8 mouse cellular contexts compared by ENCODE assay signal in the genomic region with DNA sequence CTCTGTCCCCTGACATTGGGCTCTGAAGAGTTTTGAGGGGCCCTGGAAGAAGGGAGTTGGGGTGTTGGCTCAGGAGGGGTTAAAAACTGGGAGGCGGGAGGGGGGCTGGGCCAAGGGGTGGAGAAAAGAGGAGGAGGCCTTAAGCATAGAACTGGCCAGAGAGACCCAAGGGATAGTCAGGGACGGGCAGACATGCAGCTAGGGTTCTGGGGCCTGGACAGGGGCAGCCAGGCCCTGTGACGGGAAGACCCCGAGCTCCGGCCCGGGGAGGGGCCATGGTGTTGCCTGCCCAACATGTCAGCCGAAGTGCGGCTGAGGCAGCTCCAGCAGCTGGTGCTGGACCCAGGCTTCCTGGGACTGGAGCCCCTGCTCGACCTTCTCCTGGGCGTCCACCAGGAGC. TPM values are rescaled to one million over a fixed set of nuclear protein-coding genes. Genes with fewer than 3 reads are reported as not detected.
DNase-seq lines count a peak whose midpoint lies in the region; ATAC-seq and TF ChIP-seq lines count a peak whose summit lies in the region.

A gene (plus strand): TSS at position 149 of the 400 bp plus-strand sequence.

- no peaks in the 10 kb centered on the region for H3K36me3 ChIP-seq in liver, adult 2 months (ENCODE audit: control insufficient read depth, insufficient read depth, low read length)
- peaks cover 63% of the 10 kb centered on the region for H3K36me3 ChIP-seq in heart, embryonic 13.5 days
- peaks cover 55% of the 10 kb centered on the region for H3K36me3 ChIP-seq in midbrain, postnatal 0 days (ENCODE audit: insufficient read depth, low read length)

- no peaks in the 10 kb centered on the region for H3K27me3 ChIP-seq in liver, adult 2 months (ENCODE audit: control insufficient read depth, insufficient read depth, low read length)
- no peaks in the 10 kb centered on the region for H3K27me3 ChIP-seq in heart, embryonic 13.5 days (replicated peaks)
- H3K27me3 ChIP-seq in midbrain, postnatal 0 days (ENCODE audit: insufficient read depth, low read length): no peaks in the 10 kb centered on the region

- WGBS in liver, adult 2 months: 40% methylated on average over 10 of the region's 10 CpGs
- WGBS in heart, embryonic 13.5 days: 29% methylated on average over 10 of the region's 10 CpGs
- 46% methylated on average over 10 of the region's 10 CpGs for WGBS in midbrain, postnatal 0 days

- H3K9me3 ChIP-seq in heart, embryonic 13.5 days: no peaks in the 10 kb centered on the region
- no peaks in the 10 kb centered on the region for H3K9me3 ChIP-seq in midbrain, postnatal 0 days (ENCODE audit: low read length)

- peak within 1 kb of the TSS; percentile 70 for H3K27ac ChIP-seq in liver, adult 2 months (replicated peaks; ENCODE audit: insufficient read depth, low read depth, low read length)
- H3K27ac ChIP-seq in heart, embryonic 13.5 days (replicated peaks): peak within 1 kb of the TSS; percentile 84
- H3K27ac ChIP-seq in midbrain, postnatal 0 days (ENCODE audit: low read depth, low read length): no peak within 1 kb of the TSS

- H3K4me3 ChIP-seq in liver, adult 2 months (ENCODE audit: insufficient read depth, low read depth, low read length): peak within 1 kb of the TSS; percentile 62
- peak within 1 kb of the TSS; percentile 46 for H3K4me3 ChIP-seq in heart, embryonic 13.5 days
- no peak within 1 kb of the TSS for H3K4me3 ChIP-seq in midbrain, postnatal 0 days (ENCODE audit: low read depth, low read length)

- H3K9ac ChIP-seq in liver, adult 2 months (ENCODE audit: low read depth, low read length): peak within 1 kb of the TSS; percentile 74
- H3K9ac ChIP-seq in heart, embryonic 13.5 days: peak within 1 kb of the TSS; percentile 80
- H3K9ac ChIP-seq in midbrain, postnatal 0 days (replicated peaks; ENCODE audit: low read length, poor library complexity, severe bottlenecking): no peak within 1 kb of the TSS

- peak; percentile 59 for TF ChIP-seq POLR2A in liver, adult 2 months (IDR thresholded peaks at IDR 0.05; ENCODE audit: extremely low read depth, insufficient read depth, low read length)

- ATAC-seq in heart, embryonic 13.5 days (ENCODE audit: extremely low read depth, insufficient number of reproducible peaks, low FRiP score, low TSS enrichment): no peak
- ATAC-seq in midbrain, postnatal 0 days (ENCODE audit: low FRiP score): 0 out of 2 replicates have a peak, but pooled peaks have one; percentile 25

- H3K4me1 ChIP-seq in liver, adult 2 months (ENCODE audit: control insufficient read depth, insufficient read depth, low read length): peaks cover 4% of the 10 kb centered on the region
- peaks cover 60% of the 10 kb centered on the region for H3K4me1 ChIP-seq in heart, embryonic 13.5 days
- H3K4me1 ChIP-seq in midbrain, postnatal 0 days (ENCODE audit: insufficient read depth, low read length): no peaks in the 10 kb centered on the region

- no peak for TF ChIP-seq CTCF in liver, adult 2 months (IDR thresholded peaks at IDR 0.05; ENCODE audit: low read depth, low read length)
- no peak for TF ChIP-seq CTCF in midbrain, postnatal 0 days (IDR thresholded peaks at IDR 0.05)

- peak within 1 kb of the TSS; percentile 65 for H3K4me2 ChIP-seq in heart, embryonic 13.5 days
- peak within 1 kb of the TSS; percentile 3 for H3K4me2 ChIP-seq in midbrain, postnatal 0 days (ENCODE audit: low read depth, low read length, poor library complexity, severe bottlenecking)

- no peak for DNase-seq in liver, adult 2 months (ENCODE audit: extremely low read depth, low read depth, low spot score)
- no peak for DNase-seq in liver
- DNase-seq in adrenal gland, postnatal 4 days (ENCODE audit: low spot score in 2 of 2): no peak
- DNase-seq in left cerebral cortex, adult 8-10 months (ENCODE audit: low spot score in 2 of 2): no peak
- DNase-seq in midbrain, postnatal 0 days (ENCODE audit: low spot score): no peak
- DNase-seq in spleen, adult 18-20 months: no peak
- DNase-seq in urinary bladder, postnatal 10 days (ENCODE audit: low spot score): no peak

- H3K79me2 ChIP-seq in liver, adult 2 months (ENCODE audit: control insufficient read depth, insufficient read depth, low read length): no peaks in the 10 kb centered on the region

RNA-seq across cellular contexts. Expression of the gene that starts here (rescaled TPM):
- total RNA-seq in liver, adult 2 months (2014; rRNA removed): 13.6 and 24.8 TPM in 2 replicates
- polyA plus RNA-seq in liver, adult 2 months (2012; rRNA removed): 60.0 and 76.4 TPM in 2 replicates
- total RNA-seq in adrenal gland, postnatal 4 days (2021): 10 to 100 TPM; 70.0 to 74.7 TPM
- polyA plus RNA-seq in heart, embryonic 13.5 days (2015; fragmentation: Nextera tagmentation; extraction: Ambion mirVana): 19.3 and 20.0 TPM in 2 replicates
- total RNA-seq in left cerebral cortex, adult 8-10 months (2022): 10 to 100 TPM; 25.0 to 39.7 (median 31.6) TPM
- 12.3 and 32.1 TPM in 2 replicates for total RNA-seq in midbrain, postnatal 0 days (2014; rRNA removed)
- polyA plus RNA-seq in midbrain, postnatal 0 days (2015; fragmentation: Nextera tagmentation; extraction: Ambion mirVana): 4.0 and 5.1 TPM in 2 replicates
